Mouse (Mus musculus): ENCODE measurements at regions not wholly inside any gene's neighbourhood (a gene's known extent, or its start where the extent isn't known, plus 50 kb on each side); places are given as distances from the start of the nearest gene placed in this dataset.
"Not testable (repeated sequence)": the region's sequence is repeated elsewhere in the genome, so short reads cannot be mapped to it uniquely, and the experiment has no call there.

- peak; percentile 58 for DNase-seq (ENCODE audit: low spot score)
Measured at GRCm38 (mm10) chr17:83990421-83991365, 142.9 kb upstream of the Haao start.

DNA sequence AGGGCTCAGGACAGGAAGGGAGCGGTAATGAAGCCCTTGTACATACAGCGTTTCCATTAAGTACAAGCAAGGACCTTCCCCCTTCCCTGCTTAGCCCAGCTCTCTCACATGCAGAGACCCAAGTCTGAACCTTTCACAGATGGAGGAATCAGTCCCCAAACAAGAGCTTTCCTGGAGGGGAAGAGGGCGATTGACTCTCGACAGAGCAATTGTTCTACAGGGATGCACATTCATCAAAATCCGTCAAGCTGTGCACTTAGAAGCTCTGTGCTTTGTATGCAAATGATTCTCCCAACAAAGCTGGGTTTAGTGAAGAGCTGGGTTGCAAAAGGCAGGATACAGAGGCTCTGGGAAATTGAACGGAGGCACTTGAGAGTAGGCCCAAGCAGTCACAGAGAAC is 141.1 kb upstream of the Haao start:
- DNase-seq (ENCODE audit: low spot score), result no peak

DNA sequence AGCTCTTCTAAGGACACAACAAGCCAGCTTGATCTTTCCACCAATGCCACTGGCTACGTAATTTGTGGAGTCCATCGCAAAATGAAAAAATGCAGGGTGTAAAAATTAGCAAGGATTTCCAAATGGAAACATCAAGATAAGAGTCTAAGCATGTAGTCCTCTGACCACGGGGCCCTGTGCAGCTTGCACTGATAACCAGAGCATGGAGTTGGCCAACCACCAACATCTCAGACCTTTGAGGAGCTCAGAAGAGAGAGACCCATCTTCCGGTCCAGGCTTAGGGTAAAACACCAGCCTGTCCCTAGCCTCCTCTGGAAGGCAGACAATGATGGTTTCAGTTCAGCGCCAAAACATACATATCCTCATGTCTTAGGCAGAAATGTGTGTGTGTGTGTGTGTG is 140.4 kb upstream of the Haao start:
- DNase-seq (ENCODE audit: low spot score), result no peak

- no peak for DNase-seq (ENCODE audit: low spot score)
Measured at GRCm38 (mm10) chr17:83987683-83988082, 139.9 kb upstream of the Haao start.

- no peak for DNase-seq (ENCODE audit: low spot score)
Measured at GRCm38 (mm10) chr17:83985916-83986578, 138.3 kb upstream of the Haao start.

GRCm38 (mm10) chr17:83985333-83985790 is 137.6 kb upstream of the Haao start:
- no peak for DNase-seq (ENCODE audit: low spot score)

DNA sequence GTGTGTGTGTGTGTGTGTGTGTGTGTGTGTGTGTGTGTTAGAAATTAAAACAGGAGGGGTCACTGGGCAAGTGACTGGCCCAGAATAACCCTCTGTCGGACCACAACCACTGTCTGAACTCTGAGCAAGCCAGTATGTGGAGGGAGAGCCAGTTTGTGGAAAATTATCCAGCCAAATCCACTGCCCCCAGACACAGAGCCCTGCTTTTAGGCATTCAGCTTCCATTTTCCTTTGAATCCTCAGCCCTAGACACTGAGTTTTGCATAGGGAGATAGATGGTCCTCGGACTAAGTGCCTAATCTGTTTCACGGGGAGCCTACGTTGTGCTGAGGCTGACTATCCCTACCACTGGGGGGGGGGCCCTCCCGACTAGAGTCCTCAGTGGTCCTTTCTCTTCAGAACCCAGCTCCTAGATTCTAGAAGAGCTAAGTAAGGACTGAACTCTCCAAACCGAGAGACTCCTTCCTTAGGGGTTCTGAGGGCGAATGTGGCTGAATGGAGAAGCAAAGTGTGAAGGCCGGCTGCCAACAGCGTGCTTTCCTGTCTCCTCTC is 136.2 kb upstream of the Haao start:
- DNase-seq (ENCODE audit: low spot score), result no peak

DNA sequence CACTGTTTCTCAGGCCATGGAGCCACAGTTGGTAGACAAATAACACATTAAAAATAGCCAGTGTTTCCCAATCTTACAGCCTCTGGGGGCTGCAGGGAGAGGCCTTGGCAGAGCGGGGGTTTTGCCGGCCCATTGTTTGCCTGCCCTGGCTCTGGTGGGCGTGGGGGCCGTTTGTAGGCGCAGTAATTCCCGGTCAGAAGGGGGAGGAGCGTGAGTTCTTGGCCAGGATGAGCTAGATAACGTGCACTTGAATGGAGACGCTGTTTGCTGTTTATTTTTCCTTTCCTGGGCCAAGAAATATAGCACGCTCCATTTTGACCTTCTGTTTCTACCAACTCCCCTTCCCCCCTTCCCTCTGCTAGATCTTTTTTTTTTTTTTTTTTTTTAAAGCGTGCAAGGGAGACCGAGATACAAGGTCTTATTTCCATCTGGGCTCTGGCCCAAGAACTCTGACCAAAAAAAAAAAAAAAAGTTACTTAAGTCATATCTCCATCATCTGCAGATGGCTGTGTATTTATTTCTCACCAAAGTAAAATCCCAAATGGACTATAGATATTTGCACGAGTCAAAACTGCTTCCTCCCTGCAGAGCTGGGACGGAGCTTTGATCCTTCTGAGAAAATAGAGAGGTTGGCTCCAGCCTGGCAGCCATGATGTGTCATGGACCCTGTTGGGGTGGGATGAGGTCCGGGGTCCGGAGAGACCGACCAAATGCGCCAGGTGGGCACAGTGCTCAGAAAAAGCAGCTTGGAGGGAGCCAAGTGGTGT is 135.5 kb upstream of the Haao start:
- DNase-seq (ENCODE audit: low spot score), result no peak

DNA sequence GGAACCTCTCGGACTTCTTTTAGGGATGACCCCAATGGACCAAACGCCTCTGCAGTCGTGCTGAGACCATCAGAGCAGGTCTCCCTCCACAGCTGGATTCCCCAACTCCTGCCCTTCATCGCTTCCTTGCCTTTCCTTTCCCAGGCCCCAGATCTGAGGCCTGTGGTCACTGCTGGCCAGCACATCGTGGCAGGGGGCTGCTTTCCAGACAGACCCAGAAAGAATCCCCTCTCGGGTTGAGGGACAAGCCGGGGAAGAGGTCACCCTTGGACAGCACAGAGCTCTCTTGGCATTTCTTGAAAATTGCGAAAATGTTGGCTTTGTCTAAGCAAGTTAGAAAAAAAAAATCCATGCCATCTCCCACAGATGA is 134.9 kb upstream of the Haao start:
- DNase-seq (ENCODE audit: low spot score), result no peak

DNA sequence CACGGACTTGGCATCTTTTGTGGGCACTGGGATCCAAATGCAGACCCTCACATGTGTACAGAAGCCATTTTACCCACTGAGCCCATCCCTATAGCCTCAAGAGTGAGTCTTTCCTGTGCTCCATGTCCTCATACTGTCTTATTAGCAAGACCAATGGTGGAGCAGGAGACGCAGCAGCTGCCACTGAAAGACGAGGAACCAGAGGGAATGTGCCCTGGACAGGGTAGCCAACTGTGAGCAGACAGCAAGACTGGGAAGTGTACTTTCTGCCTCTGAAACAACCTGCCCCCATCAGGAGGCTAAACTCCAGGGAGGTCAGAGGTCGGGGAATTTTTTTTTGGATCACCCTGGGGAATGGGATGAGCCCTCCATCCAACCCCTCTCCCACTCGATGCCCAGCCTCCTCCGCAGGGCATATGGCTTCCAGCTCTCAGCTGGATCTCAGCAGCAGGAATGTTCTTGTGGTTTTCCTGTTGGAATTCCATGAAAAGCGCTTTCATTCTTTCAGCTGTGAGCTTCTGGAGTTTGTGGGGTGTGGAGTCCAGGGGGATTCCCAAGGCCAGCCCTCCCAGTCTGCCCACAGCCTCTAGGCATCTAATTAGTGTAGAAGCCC is 131.2 kb upstream of the Haao start:
- DNase-seq (ENCODE audit: low spot score), result no peak

DNA sequence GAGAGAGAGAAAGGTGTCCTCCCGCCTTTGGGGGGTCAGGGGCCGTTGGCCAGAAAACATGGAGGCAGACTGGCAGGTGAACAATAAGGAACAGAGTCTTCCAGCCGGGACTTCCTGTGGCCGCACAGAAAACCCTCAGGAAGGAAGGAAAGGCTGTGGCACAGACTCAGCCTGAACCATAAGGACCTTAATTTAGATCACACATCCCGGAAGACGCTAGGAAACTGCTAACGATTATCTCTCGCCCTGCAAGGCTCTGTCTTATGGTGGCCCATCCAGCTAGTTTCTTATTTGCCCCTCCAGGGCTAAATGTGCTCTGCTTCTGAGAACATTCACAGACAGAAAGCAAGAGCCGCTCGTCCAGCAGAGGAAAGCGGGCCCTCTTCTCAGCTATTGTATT is 130.0 kb upstream of the Haao start:
- DNase-seq (ENCODE audit: low spot score), result no peak

- no peak for DNase-seq (ENCODE audit: low spot score)
Measured at GRCm38 (mm10) chr17:83975813-83976212, 128.1 kb upstream of the Haao start.

DNA sequence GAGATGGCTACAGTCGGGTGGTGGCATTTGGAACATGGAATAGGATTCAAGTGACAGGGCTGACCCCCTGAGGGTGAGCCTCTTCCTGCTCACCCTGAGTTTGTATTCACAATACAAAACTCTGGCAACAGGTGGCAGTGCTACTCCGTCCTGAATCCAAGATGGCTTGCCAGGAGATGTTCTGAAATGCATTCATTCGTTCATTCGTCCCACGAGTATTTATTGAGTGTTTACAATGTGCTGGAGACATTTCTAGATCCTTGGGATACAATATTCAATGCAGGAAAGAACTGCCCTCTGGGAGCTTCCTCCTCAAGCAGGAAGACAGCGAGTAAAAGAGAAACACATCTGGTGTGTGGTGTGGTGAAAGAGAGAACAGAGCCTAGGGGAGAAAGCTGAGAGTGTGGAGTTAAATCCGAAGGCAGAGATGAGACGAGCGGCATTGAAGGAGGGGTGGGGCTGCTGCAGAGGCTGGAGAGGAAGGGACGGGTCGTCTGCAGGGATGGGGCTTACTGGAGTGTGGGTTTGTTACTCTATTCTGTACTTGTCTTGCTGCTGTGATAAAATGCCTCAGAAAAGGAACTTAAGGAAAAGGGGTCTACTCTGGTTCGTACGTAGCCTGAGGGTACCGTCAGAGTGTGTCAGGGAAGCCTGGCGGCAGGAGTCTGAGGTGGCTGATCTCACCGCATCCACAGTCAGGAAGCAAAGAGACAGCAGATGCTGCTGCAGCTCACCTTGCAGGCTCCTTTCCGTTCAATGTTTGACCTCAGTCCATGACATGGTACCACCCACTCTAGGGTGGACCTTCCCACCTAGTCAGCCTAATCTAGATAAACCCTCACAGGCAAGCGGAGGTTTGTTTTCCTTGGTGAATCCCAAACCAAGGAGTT is 125.9 kb upstream of the Haao start:
- DNase-seq (ENCODE audit: low spot score), result no peak

DNA sequence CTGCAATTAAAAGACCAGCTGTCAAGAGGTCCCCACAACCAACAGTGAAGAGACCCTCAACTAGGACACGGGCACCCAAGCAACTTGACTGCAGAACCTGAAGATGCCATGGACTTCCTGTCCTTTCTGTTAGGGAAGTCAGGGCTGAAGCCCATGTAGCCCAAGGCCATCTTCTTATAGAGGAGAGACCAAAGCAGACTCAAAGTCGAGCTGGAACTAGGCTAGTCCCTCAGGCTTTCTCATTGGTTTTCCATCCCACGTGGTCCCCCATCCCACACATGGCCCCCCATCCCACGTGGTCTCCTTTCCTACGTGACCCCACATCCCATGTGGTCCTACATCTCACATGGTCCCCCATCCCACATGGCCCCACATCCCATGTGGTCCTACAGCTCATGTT is 125.1 kb upstream of the Haao start:
- DNase-seq (ENCODE audit: low spot score), result no peak

- DNase-seq (ENCODE audit: low spot score), result no peak
Measured at GRCm38 (mm10) chr17:83972470-83972869, 124.7 kb upstream of the Haao start.

DNA sequence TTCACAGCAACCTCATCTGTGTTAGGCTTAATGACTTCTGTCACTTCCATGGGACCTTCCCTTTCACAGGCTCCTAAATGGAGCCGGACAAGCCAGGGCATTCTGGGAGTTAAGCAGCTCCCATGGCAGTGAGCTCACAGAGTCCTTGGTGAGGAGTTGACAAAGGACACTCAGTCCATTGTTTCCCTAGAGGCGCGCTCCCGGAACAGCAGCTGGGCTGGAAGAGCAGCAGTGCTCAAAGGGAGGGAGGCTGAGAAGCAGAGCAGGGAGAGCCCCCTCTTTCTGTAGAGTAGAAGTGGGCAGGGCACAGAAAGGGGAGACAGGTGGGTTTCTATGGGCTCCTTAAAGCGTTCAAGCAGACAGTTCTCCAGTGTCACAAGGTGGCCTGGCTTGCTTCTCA is 124.3 kb upstream of the Haao start:
- no peak for DNase-seq (ENCODE audit: low spot score)

DNA sequence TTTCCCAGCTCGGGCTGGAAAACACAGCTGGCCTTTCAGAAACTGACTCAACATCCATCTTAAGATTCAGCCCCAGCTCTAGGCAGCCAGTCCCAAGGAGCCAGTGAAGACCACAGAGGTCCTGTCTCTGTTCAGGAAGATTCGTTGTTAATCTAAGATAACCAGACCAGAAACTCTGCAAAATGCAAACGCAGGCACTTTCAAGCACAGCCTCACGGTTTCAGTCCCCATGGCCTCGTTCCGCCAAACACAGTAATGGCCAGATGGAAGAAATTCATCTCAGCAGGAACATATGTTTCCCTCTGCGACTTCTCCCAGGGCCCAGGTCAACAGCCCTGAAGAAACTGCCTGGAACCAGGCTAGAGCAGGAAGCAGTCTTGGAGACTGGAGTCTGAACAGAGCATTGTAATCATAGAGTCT is 121.7 kb upstream of the Haao start:
- no peak for DNase-seq (ENCODE audit: low spot score)

GRCm38 (mm10) chr17:83968124-83968523 is 120.4 kb upstream of the Haao start:
- not testable (repeated sequence) for DNase-seq (ENCODE audit: low spot score)

GRCm38 (mm10) chr17:83967007-83967406 is 119.2 kb upstream of the Haao start:
- DNase-seq (ENCODE audit: low spot score), result no peak

GRCm38 (mm10) chr17:83964454-83965211 is 116.9 kb upstream of the Haao start:
- DNase-seq (ENCODE audit: low spot score), result no peak
